In genomic region chr1:120883632-120884031, GRCm38 (mm10) we compare ENCODE assay signal across 12 mouse cellular contexts.
DNase-seq lines count a peak whose midpoint lies in the region; ATAC-seq lines count a peak whose summit lies in the region.
"Had no signal": no experiment of that assay in that cellular context is flagged by ENCODE, and none has a peak within 500 bp of the region (broad histone marks: within the 10 kb centered on the region; RNA-seq: fewer than 3 reads in every experiment).

No protein-coding gene starts in this region.

- H3K9me3 ChIP-seq in neural tube, embryonic 11.5 days (ENCODE audit: control insufficient read depth, low read length): no peaks in the 10 kb centered on the region
- H3K9me3 ChIP-seq in hindbrain, embryonic 12.5 days (replicated peaks): no peaks in the 10 kb centered on the region
- H3K9me3 ChIP-seq in neural tube, embryonic 14.5 days (ENCODE audit: control insufficient read depth, low read length): no peaks in the 10 kb centered on the region

- no peaks in the 10 kb centered on the region for H3K4me1 ChIP-seq in neural tube, embryonic 11.5 days (ENCODE audit: control insufficient read depth, insufficient read depth, low read length)
- peaks cover 4% of the 10 kb centered on the region for H3K4me1 ChIP-seq in hindbrain, embryonic 12.5 days
- H3K4me1 ChIP-seq in neural tube, embryonic 14.5 days (ENCODE audit: control insufficient read depth, insufficient read depth, low read length): no peaks in the 10 kb centered on the region

- 0 out of 2 replicates have a peak, but pooled peaks have one; percentile 38 for ATAC-seq in neural tube, embryonic 11.5 days (ENCODE audit: insufficient read depth, low FRiP score, low TSS enrichment)
- ATAC-seq in hindbrain, embryonic 12.5 days (ENCODE audit: low FRiP score): peak; percentile 52
- peak; percentile 51; the same call in 1 of the 2 replicates for ATAC-seq in neural tube, embryonic 14.5 days (ENCODE audit: low read depth)

- no peak overlapping the region for H3K4me3 ChIP-seq in neural tube, embryonic 11.5 days (ENCODE audit: low read depth, low read length)
- H3K4me3 ChIP-seq in hindbrain, embryonic 12.5 days: no peak overlapping the region
- no peak overlapping the region for H3K4me3 ChIP-seq in neural tube, embryonic 14.5 days (ENCODE audit: low read depth, low read length)

- DNase-seq in cerebellum, postnatal 10 days: peak; percentile 93 to 94
- DNase-seq in cerebellum, adult 18-20 months: no peak
- no peak for DNase-seq in neural tube, embryonic 11.5 days (ENCODE audit: low spot score)
- DNase-seq in neural tube, embryonic 10.5 days (ENCODE audit: extremely low spot score, low spot score): no peak
- DNase-seq in ovary, postnatal 36 days (ENCODE audit: low spot score): no peak
- DNase-seq in kidney, adult 18-20 months: no peak
- DNase-seq: kidney, adult 11 months; liver; thymus, postnatal 14 days had no signal

- 66% methylated on average over 9 of the region's 9 CpGs for WGBS in neural tube, embryonic 11.5 days
- 45% methylated on average over 9 of the region's 9 CpGs for WGBS in hindbrain, embryonic 12.5 days
- 35% methylated on average over 9 of the region's 9 CpGs for WGBS in neural tube, embryonic 14.5 days

- H3K9ac ChIP-seq in neural tube, embryonic 11.5 days (ENCODE audit: low read length): no peak overlapping the region
- H3K9ac ChIP-seq in hindbrain, embryonic 12.5 days: no peak overlapping the region
- no peak overlapping the region for H3K9ac ChIP-seq in neural tube, embryonic 14.5 days (replicated peaks; ENCODE audit: low read depth, low read length)

- H3K27me3 ChIP-seq in neural tube, embryonic 11.5 days (ENCODE audit: control insufficient read depth, insufficient read depth, low read length): no peaks in the 10 kb centered on the region
- H3K27me3 ChIP-seq in hindbrain, embryonic 12.5 days: no peaks in the 10 kb centered on the region
- no peaks in the 10 kb centered on the region for H3K27me3 ChIP-seq in neural tube, embryonic 14.5 days (ENCODE audit: control insufficient read depth, insufficient read depth, low read length)

- H3K27ac ChIP-seq in neural tube, embryonic 11.5 days (ENCODE audit: low read depth, low read length): no peak overlapping the region
- no peak overlapping the region for H3K27ac ChIP-seq in hindbrain, embryonic 12.5 days
- no peak overlapping the region for H3K27ac ChIP-seq in neural tube, embryonic 14.5 days (ENCODE audit: low read depth, low read length)

- H3K36me3 ChIP-seq in neural tube, embryonic 11.5 days (ENCODE audit: control insufficient read depth, insufficient read depth, low read length): no peaks in the 10 kb centered on the region
- no peaks in the 10 kb centered on the region for H3K36me3 ChIP-seq in hindbrain, embryonic 12.5 days
- no peaks in the 10 kb centered on the region for H3K36me3 ChIP-seq in neural tube, embryonic 14.5 days (ENCODE audit: control insufficient read depth, insufficient read depth, low read length)

- H3K4me2 ChIP-seq in neural tube, embryonic 11.5 days (ENCODE audit: low read depth): no peak overlapping the region
- no peak overlapping the region for H3K4me2 ChIP-seq in hindbrain, embryonic 12.5 days (replicated peaks)
- H3K4me2 ChIP-seq in neural tube, embryonic 14.5 days (ENCODE audit: low read depth, low read length): no peak overlapping the region
- H3K4me2 ChIP-seq: heart, embryonic 11.5 days had no signal

Comparison
In these comparisons a context has a peak if more than half of its experiments do, and no peak if none do; other contexts are left out.
1. DNase-seq: peak in cerebellum, postnatal 10 days (2 of 2); none in cerebellum, adult 18-20 months (0 of 2), neural tube, embryonic 11.5 days (single experiment), neural tube, embryonic 10.5 days (single experiment), ovary, postnatal 36 days (single experiment) and kidney, adult 18-20 months (single experiment).
2. Peak in every context shown above with its lines, with median percentiles within 50 percentile points of each other: ATAC-seq.